Mouse (Mus musculus): ENCODE measurements around the gene Kcnc4. TPM values are rescaled to one million over a fixed set of nuclear protein-coding genes. Genes with fewer than 3 reads are reported as not detected.

Kcnc4 gene
- 25.9 and 26.3 TPM in 2 replicates for polyA plus RNA-seq (2012; rRNA removed)

GRCm38 (mm10) chr3:107459196-107459772, at the start of gene Kcnc4:
Kcnc4 (minus strand) TSS chr3:107459552.
- no peak for DNase-seq (ENCODE audit: low read depth)

GRCm38 (mm10) chr3:107508696-107509095, 49.3 kb upstream of the Kcnc4 start:
- DNase-seq (ENCODE audit: low read depth), result no peak

DNA sequence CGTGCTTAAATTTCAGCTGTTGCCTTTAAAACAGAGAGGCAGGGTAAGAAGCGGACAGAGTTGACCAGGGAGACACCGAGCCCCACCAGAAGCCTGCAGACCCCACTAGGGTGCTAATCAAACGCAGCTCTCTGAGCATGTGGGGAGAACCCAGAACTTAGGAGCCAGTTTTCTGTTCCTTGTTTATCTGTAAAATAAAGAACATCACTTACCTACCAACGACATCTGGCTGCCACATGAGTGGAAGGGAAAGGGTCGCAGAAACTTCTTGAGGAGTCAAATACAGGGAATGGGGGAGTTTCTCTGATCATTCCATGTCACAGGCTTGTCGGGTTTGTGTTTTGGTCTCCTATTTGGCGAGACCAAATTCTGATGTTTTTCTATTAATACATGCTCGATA, 48.6 kb upstream of the Kcnc4 start:
- DNase-seq (ENCODE audit: low read depth), result no peak

- no peak for DNase-seq (ENCODE audit: low read depth)
These were observed 47.2 kb upstream of the Kcnc4 start for GRCm38 (mm10) chr3:107506531-107506930.

DNA sequence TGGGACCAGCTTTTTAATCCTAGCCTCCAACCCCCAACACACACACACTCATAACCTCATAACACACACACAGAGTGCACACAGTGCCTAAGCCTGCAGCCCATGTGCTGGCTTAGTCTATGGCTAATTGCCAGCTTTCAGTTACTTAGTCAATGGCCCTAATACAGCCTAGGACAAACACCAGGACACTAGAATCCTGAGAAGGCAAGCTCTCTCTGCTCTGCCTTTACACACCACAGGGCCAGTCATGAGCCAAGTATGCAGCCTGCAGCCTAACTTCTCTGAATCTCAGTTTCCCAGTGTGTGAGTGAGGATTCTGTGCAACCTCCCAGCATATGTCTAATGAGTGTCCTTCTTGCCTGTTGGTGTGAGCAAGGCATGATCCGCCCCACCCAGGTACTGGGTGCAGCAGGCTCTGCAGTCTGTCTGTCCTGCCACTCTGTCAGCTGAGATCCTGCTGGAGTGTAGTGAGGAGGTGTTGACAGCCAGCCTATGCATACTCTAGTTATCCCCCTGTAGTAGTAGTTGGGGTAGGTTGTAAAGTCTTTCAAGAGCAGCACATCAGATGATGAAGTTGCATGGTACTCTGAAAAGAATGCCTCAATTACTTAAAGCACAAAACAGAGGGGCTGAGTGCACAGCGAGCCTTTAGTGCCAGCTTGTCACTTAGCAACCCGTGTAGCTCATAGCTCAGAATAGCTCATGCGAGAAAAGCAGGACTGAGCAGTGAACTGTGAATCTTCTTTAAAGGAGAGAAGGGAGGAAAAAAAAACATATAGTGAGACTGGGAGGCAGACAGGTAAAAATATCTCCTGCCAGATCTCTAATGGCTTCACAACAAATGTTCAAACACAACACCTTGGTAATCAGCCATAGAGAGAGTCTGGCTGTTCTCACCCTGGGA, 46.4 kb upstream of the Kcnc4 start:
- no peak for DNase-seq (ENCODE audit: low read depth)

DNA sequence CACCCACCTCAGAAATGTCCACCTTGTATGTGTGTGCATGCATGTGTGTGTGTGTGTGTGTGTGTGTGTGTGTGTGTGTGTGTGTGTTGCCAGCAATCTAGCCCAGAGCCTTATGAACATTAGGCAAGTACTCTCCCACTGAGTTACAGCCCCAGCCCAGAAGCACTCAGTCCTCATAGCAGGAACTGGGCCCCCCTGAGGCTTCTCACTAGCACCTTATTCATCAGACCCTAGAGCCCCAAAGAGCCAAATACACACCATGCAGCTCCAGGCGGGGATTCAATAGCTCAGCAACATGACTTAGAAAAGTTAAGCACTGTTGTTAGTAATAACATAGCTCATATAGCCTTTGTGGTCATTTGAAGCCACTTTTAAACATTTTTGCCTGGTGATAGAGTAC, 45.2 kb upstream of the Kcnc4 start:
- DNase-seq (ENCODE audit: low read depth), result no peak

GRCm38 (mm10) chr3:107503716-107504115, 44.4 kb upstream of the Kcnc4 start:
- DNase-seq (ENCODE audit: low read depth), result no peak

GRCm38 (mm10) chr3:107501702-107502151, 42.4 kb upstream of the Kcnc4 start:
- no peak for DNase-seq (ENCODE audit: low read depth)

DNA sequence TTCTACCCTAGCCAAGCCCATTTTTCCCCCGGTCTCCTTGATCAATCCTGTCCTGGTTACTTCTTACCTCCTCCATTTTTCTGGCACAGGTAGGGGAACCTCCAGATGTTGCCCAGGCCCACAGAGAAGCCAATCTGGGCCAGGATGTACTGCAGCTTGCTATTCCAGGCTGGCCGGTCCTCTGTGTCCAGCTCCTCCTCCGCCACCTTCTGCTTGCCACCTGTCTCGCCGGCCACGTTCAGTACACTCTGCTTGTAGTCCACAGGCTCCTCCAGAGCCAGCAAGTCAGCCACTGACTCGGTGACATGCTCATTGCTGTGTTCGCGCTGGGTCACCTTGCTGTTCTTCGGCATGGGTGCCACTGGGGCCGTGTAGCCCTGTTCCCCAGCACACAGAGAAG, 40.9 kb upstream of the Kcnc4 start:
- DNase-seq (ENCODE audit: low read depth), result no peak

DNA sequence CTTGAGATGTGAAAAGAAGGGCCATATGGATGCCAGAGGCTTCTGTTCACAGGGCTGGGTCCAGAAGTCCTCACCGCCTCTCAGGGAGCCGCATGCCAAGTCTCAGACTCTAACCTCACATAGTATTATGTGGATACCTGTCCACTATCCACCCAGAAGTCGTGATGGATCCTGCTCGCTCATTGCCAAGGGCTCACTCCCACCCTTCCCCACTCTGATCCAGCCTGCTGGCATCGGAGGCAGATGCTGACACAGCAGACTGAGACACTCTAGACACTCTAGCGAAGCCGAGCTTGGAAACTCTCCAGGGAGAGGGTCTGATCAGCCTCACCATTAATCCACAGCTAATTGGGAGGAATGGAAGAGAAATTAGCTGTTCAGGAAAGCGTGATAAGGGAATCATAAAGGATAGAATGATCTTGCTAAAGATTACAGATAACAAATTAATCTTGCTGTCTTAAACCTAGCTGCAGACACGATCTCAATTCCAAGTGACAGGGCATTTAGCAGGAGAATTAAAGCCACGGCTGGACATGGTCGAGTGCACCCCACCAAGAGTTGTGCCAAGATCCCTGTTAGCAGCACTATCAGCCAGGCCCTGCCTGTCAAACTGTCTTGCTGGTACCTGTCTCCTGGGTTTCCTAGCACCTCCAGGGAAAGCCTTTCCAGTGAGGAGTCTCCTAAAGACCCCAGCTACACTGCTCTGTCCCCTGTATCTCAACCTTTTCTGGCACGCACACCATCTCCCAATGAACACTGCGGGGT, 36.9 kb upstream of the Kcnc4 start:
- no peak for DNase-seq (ENCODE audit: low read depth)

GRCm38 (mm10) chr3:107495524-107495923, 36.2 kb upstream of the Kcnc4 start:
- no peak for DNase-seq (ENCODE audit: low read depth)

DNA sequence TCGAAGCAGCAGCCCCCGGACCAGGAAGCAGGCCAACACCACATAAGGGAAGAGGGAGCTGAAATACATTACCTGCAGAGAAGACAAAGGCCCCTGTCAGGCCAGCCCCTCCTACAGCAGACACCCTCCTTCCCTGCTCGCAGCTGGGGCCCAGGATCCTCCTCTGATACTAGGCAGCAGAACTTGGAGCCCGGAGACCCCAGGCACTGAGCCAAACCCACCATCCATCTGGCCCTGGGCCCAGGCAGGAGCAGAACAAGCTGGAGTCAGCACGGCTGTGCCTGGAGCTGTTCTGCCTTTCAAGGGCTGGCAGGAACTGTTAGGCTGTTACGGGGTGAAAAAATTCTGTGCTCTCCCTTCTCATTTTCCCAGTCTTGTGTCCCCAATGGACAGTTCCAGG, 32.1 kb upstream of the Kcnc4 start:
- DNase-seq (ENCODE audit: low read depth), result no peak

DNA sequence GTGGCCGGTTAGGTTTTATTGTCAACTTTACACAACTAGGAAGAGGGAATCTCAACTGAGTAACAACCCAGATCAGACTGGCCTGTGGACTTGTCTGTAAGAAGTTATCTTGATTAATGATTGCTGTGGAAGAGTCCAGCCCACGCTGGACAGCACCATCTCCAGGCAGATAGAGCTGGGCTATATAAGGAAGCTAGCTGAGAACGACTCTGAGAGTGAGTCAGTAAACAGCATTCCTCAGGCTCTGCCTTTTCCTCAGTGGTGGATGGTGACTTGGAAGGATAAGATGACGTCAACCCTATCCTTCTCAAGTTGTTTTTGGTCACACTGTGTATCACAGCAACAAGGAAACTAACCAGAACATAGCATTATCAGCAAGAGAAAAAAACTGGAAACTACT, 29.3 kb upstream of the Kcnc4 start:
- DNase-seq (ENCODE audit: low read depth), result no peak

DNA sequence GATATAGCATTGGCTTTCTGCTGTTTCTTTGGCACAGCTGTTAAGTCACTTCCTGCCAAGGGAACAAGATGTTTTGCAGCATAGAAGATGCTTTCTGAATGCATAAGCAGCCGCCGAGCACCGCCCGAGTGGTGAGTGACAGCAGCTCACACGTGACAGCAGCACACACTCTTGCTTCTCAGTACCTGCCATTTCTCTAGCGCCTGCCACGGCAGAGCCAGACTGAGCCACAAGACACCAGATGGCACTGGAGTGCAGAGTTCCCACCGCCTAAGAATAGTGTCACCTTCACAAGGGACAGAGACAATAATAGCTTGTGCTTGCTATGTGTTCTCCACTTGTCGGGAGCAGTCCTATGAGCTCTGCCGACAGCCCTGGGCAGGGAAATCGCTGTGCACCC, 23.9 kb upstream of the Kcnc4 start:
- no peak for DNase-seq (ENCODE audit: low read depth)

DNA sequence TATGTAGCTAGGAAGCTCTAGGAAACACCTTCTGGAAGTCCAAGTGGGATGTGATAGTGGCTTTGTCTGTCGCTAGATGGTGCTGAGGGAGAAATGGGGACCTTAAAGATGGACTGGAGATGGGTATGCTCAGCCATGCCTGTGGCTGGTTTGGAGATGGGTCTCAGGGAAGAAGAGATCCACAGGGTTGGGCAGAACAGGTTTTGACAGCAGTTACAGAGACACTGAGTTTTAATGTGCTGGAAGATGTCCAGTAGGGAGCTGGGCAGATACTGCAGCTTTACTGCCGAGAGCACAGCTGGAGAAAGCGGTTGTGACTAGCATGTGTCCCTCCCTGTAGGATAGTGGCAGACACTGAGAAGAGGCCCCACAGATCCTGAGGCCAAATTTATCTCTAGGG, 21.3 kb upstream of the Kcnc4 start:
- no peak for DNase-seq (ENCODE audit: low read depth)

- DNase-seq (ENCODE audit: low read depth), result no peak
These were observed 12.8 kb upstream of the Kcnc4 start for GRCm38 (mm10) chr3:107472198-107472597.

DNA sequence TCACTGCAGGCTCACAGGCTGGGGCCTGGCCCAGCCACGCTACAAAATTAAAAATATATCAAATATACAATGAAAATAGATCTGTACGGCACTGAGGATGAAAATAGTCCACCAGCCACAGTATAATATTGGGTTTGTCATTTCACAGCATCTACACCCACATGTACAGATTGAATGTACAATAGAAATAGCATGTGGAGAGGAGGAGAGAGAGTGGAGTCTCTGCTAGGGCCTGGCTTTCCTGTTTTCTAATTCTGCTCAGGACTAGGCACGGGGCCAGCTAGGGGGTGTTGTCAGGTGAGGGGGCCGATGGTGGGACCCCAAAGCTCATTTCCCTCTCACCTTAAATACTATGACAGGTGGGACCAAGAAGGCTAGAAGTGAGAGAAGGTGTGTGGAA, 9.7 kb upstream of the Kcnc4 start:
- no peak for DNase-seq (ENCODE audit: low read depth)

- DNase-seq (ENCODE audit: low read depth), result no peak
These were observed 8.8 kb upstream of the Kcnc4 start for GRCm38 (mm10) chr3:107468106-107468505.

- DNase-seq (ENCODE audit: low read depth), result no peak
These were observed 7.2 kb upstream of the Kcnc4 start for GRCm38 (mm10) chr3:107466577-107466976.

DNA sequence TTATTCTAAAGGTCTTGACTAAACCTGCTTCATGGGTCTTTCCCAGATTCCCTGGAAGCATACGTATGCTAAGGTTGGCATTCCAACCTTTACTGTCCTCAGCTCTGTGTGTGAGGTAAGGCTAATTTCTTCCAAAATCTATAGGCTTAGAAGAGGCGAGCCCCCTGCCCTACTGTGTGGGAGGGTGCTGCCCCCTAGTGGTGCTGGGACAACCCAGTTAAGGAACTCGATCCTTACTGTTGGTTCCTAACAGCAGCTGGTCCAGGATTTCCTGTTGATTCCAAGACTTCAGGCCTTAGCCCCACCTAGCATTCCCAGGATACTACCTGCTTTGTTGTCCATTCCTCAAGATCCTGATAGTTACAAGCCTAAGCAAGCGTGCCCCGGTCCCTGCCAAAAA, 2.8 kb upstream of the Kcnc4 start:
- DNase-seq (ENCODE audit: low read depth), result no peak

- no peak for DNase-seq (ENCODE audit: low read depth)
These were observed 550 bp upstream of the Kcnc4 start for GRCm38 (mm10) chr3:107459773-107460431.

All from gonadal fat pad, adult 2 months (tissue).